Mouse (Mus musculus) erythroblast, adult 5-6 weeks (primary cell): ENCODE data around the gene Zrsr2. TPM values are rescaled to one million over a fixed set of nuclear protein-coding genes. Genes with fewer than 3 reads are reported as not detected.

Experiments
- ATAC-seq: replicated peaks from 2 replicates; pipeline ENCODE4 v1.8.0; 2016; ENCODE audit warnings: moderate number of reproducible peaks, mild to moderate bottlenecking, moderate TSS enrichment, inconsistent platforms; ENCODE audit not compliant: poor library complexity, low FRiP score, severe bottlenecking
- total RNA-seq, 2 experiments: library from RNA; stranded (forward) in 1 of 2; stranded (reverse) in 1 of 2; fragments of 150-400 nt in 1 of 2; fragments of 200-764, 138-1000 nt in 1 of 2; gene quantifications; 2 replicates each; pipeline versions ENCODE4 v1.2.3 to v1.2.4; 2015 to 2017; ENCODE audit warnings: low replicate concordance in 2 of 2

Gene Zrsr2
- total RNA-seq, 2 experiments from 2014 or later: 4.8 to 9.8 TPM

- no peak for ATAC-seq
These were observed 58.9 kb downstream of the Zrsr2 start for GRCm38 (mm10) chrX:163899431-163900020.

GRCm38 (mm10) chrX:163897354-163897753 lies 61.1 kb downstream of the Zrsr2 start:
- ATAC-seq: no peak

GRCm38 (mm10) chrX:163885539-163885981 lies 72.9 kb downstream of the Zrsr2 start:
- ATAC-seq: no peak

Other genes with a start within 250 kb of the Zrsr2 start
- gene Rnf138rt1, start 197.3 kb downstream of the Zrsr2 start, total RNA-seq (2015; ENCODE audit: low replicate concordance): not detected in 2 replicates
- gene Rnf138rt1, start 197.3 kb downstream of the Zrsr2 start, total RNA-seq (2017; ENCODE audit: low replicate concordance): not detected in 2 replicates
- 45.4 and 45.5 TPM in 2 replicates for gene Ap1s2, start 49.6 kb downstream of the Zrsr2 start, total RNA-seq (2015; ENCODE audit: low replicate concordance)
- 18.4 and 20.2 TPM in 2 replicates for gene Ap1s2, start 49.6 kb downstream of the Zrsr2 start, total RNA-seq (2017; ENCODE audit: low replicate concordance)
- not detected in 2 replicates for gene Car5b, start 69.3 kb upstream of the Zrsr2 start, total RNA-seq (2015; ENCODE audit: low replicate concordance)
- gene Car5b, start 69.3 kb upstream of the Zrsr2 start, total RNA-seq (2017; ENCODE audit: low replicate concordance): 0.14 TPM in 1 of 2 replicates, not detected in the other
- 10.4 and 15.9 TPM in 2 replicates for gene Siah1b, start 117.8 kb upstream of the Zrsr2 start, total RNA-seq (2015; ENCODE audit: low replicate concordance)
- 5.1 and 9.3 TPM in 2 replicates for gene Siah1b, start 117.8 kb upstream of the Zrsr2 start, total RNA-seq (2017; ENCODE audit: low replicate concordance)
- not detected in 2 replicates for gene Cltrn, start 130.2 kb upstream of the Zrsr2 start, total RNA-seq (2015; ENCODE audit: low replicate concordance)
- gene Cltrn, start 130.2 kb upstream of the Zrsr2 start, total RNA-seq (2017; ENCODE audit: low replicate concordance): not detected in 2 replicates
- gene Ace2, start 180.7 kb upstream of the Zrsr2 start, total RNA-seq (2015; ENCODE audit: low replicate concordance): 1.0 TPM in 1 of 2 replicates, not detected in the other
- gene Ace2, start 180.7 kb upstream of the Zrsr2 start, total RNA-seq (2017; ENCODE audit: low replicate concordance): 0.43 TPM in 1 of 2 replicates, not detected in the other